8 mouse cellular contexts compared by ENCODE assay signal in genomic region chr7:105555571-105555970, GRCm38 (mm10). TPM values are rescaled to one million over a fixed set of nuclear protein-coding genes. Genes with fewer than 3 reads are reported as not detected.
DNase-seq lines count a peak whose midpoint lies in the region; ATAC-seq lines count a peak whose summit lies in the region.

No protein-coding gene starts in this region.

- no peak overlapping the region for H3K4me3 ChIP-seq in heart, embryonic 11.5 days (ENCODE audit: low read depth, low read length)
- H3K4me3 ChIP-seq in brown adipose tissue, adult 24 weeks (ENCODE audit: insufficient read depth, low read depth, low read length) = peak overlapping the region; percentile 76; the same call in 1 of the 2 replicates
- H3K4me3 ChIP-seq in embryonic facial prominence, embryonic 15.5 days (replicated peaks) = no peak overlapping the region
- 0 out of 2 replicates have a peak overlapping the region, but pooled peaks have one; percentile 67 for H3K4me3 ChIP-seq in limb, embryonic 12.5 days (replicated peaks)

- WGBS in heart, embryonic 11.5 days (ENCODE audit: insufficient replicate concordance) = 87% methylated on average over 10 of the region's 10 CpGs
- WGBS in embryonic facial prominence, embryonic 15.5 days = 86% methylated on average over 10 of the region's 10 CpGs
- 90% methylated on average over 10 of the region's 10 CpGs for WGBS in limb, embryonic 12.5 days

- H3K4me2 ChIP-seq in heart, embryonic 11.5 days = peak overlapping the region; percentile 68; the same call in 1 of the 2 replicates
- peak overlapping the region; percentile 77; the same call in 1 of the 2 replicates for H3K4me2 ChIP-seq in embryonic facial prominence, embryonic 15.5 days (replicated peaks)
- peak overlapping the region; percentile 74; the same call in 1 of the 2 replicates for H3K4me2 ChIP-seq in limb, embryonic 12.5 days

- no peak overlapping the region for H3K27ac ChIP-seq in heart, embryonic 11.5 days (ENCODE audit: low read depth, low read length)
- H3K27ac ChIP-seq in brown adipose tissue, adult 24 weeks (replicated peaks; ENCODE audit: low read depth, low read length) = no peak overlapping the region
- H3K27ac ChIP-seq in embryonic facial prominence, embryonic 15.5 days (replicated peaks) = no peak overlapping the region
- no peak overlapping the region for H3K27ac ChIP-seq in limb, embryonic 12.5 days

- ATAC-seq in heart, embryonic 11.5 days (replicated peaks; ENCODE audit: insufficient number of reproducible peaks, low FRiP score, low TSS enrichment) = no peak
- no peak for ATAC-seq in embryonic facial prominence, embryonic 15.5 days (ENCODE audit: insufficient number of reproducible peaks, low FRiP score, low TSS enrichment, low read depth)
- ATAC-seq in limb, embryonic 12.5 days (ENCODE audit: insufficient number of reproducible peaks, insufficient read depth, low FRiP score, low TSS enrichment, low read depth) = no peak
- no peak for ATAC-seq in erythroid progenitor cell, adult 5-6 weeks (replicated peaks; ENCODE audit: low FRiP score, poor library complexity, severe bottlenecking)

- H3K9ac ChIP-seq in heart, embryonic 11.5 days (ENCODE audit: low read depth, low read length) = no peak overlapping the region; the same call in 1 of the 2 replicates
- H3K9ac ChIP-seq in embryonic facial prominence, embryonic 15.5 days = no peak overlapping the region
- H3K9ac ChIP-seq in limb, embryonic 12.5 days (replicated peaks) = no peak overlapping the region

- peaks cover 7% of the 10 kb centered on the region for H3K36me3 ChIP-seq in heart, embryonic 11.5 days (ENCODE audit: control insufficient read depth, insufficient read depth, low read length)
- H3K36me3 ChIP-seq in embryonic facial prominence, embryonic 15.5 days = peaks cover 26% of the 10 kb centered on the region
- H3K36me3 ChIP-seq in limb, embryonic 12.5 days = peaks cover 34% of the 10 kb centered on the region

- no peak for DNase-seq in heart, adult 8-10 months (ENCODE audit: low spot score)
- DNase-seq in ovary, postnatal 10 days (ENCODE audit: low spot score) = no peak
- DNase-seq in layer of hippocampus, postnatal 10 days (ENCODE audit: low spot score in 2 of 2) = no peak

- no peaks in the 10 kb centered on the region for H3K9me3 ChIP-seq in heart, embryonic 11.5 days (replicated peaks; ENCODE audit: control insufficient read depth, low read length)
- H3K9me3 ChIP-seq in embryonic facial prominence, embryonic 15.5 days (replicated peaks) = no peaks in the 10 kb centered on the region
- H3K9me3 ChIP-seq in limb, embryonic 12.5 days = no peaks in the 10 kb centered on the region

- H3K27me3 ChIP-seq in heart, embryonic 11.5 days (ENCODE audit: control insufficient read depth, insufficient read depth, low read length) = no peaks in the 10 kb centered on the region
- H3K27me3 ChIP-seq in embryonic facial prominence, embryonic 15.5 days = no peaks in the 10 kb centered on the region
- H3K27me3 ChIP-seq in limb, embryonic 12.5 days = no peaks in the 10 kb centered on the region

- H3K4me1 ChIP-seq in heart, embryonic 11.5 days (ENCODE audit: control insufficient read depth, insufficient read depth, low read length) = peaks cover 11% of the 10 kb centered on the region
- H3K4me1 ChIP-seq in brown adipose tissue, adult 24 weeks (ENCODE audit: control insufficient read depth, insufficient read depth, insufficient read length, low read length) = 0 out of 2 replicates have a peak, but pooled peaks cover 10% of the 10 kb centered on the region
- H3K4me1 ChIP-seq in embryonic facial prominence, embryonic 15.5 days = peaks cover 24% of the 10 kb centered on the region
- peaks cover 14% of the 10 kb centered on the region for H3K4me1 ChIP-seq in limb, embryonic 12.5 days (replicated peaks)

RNA-seq across cellular contexts. Expression of gene Smpd1, which starts 1.4 kb away (rescaled TPM):
- 53.8 and 62.2 TPM in 2 replicates for polyA plus RNA-seq in heart, embryonic 11.5 days (2014; fragmentation: Nextera tagmentation; extraction: Ambion mirVana)
- total RNA-seq in heart, adult 8-10 months (2022) = 100 to 1,000 TPM; 168 to 182 (median 178) TPM
- 66.9 and 75.0 TPM in 2 replicates for polyA plus RNA-seq in brown adipose tissue, adult 24 weeks (2012; ENCODE audit: insufficient read depth, insufficient read length, missing spikeins)
- 54.6 and 58.9 TPM in 2 replicates for polyA plus RNA-seq in embryonic facial prominence, embryonic 15.5 days (2015; fragmentation: Nextera tagmentation; extraction: Ambion mirVana)
- 29.9 and 31.4 TPM in 2 replicates for polyA plus RNA-seq in limb, embryonic 12.5 days (2016; fragmentation: Nextera tagmentation; extraction: Ambion mirVana)
- 7.5 and 13.3 TPM in 2 replicates for total RNA-seq in erythroid progenitor cell, adult 5-6 weeks (2015; ENCODE audit: low replicate concordance)
- total RNA-seq in erythroid progenitor cell, adult 5-6 weeks (2017; ENCODE audit: low replicate concordance) = 9.5 and 13.1 TPM in 2 replicates
- total RNA-seq in layer of hippocampus, postnatal 10 days (2021) = 10 to 100 TPM; 87.0 to 89.8 TPM

RNA-seq across cellular contexts. Expression of gene Apbb1, which starts 25.9 kb away (rescaled TPM):
- polyA plus RNA-seq in heart, embryonic 11.5 days (2014; fragmentation: Nextera tagmentation; extraction: Ambion mirVana) = 43.5 and 49.7 TPM in 2 replicates
- total RNA-seq in heart, adult 8-10 months (2022) = 100 to 1,000 TPM; 118 to 143 (median 136) TPM
- 4.7 and 5.9 TPM in 2 replicates for polyA plus RNA-seq in brown adipose tissue, adult 24 weeks (2012; ENCODE audit: insufficient read depth, insufficient read length, missing spikeins)
- polyA plus RNA-seq in embryonic facial prominence, embryonic 15.5 days (2015; fragmentation: Nextera tagmentation; extraction: Ambion mirVana) = 53.1 and 63.4 TPM in 2 replicates
- 62.7 and 66.4 TPM in 2 replicates for polyA plus RNA-seq in limb, embryonic 12.5 days (2016; fragmentation: Nextera tagmentation; extraction: Ambion mirVana)
- total RNA-seq in erythroid progenitor cell, adult 5-6 weeks (2015; ENCODE audit: low replicate concordance) = not detected in 2 replicates
- total RNA-seq in erythroid progenitor cell, adult 5-6 weeks (2017; ENCODE audit: low replicate concordance) = 7.3 TPM in 1 of 2 replicates, not detected in the other
- 100 to 1,000 TPM; 350 to 357 TPM for total RNA-seq in layer of hippocampus, postnatal 10 days (2021)

RNA-seq across cellular contexts. Expression of gene Hpx, which starts 44.4 kb away (rescaled TPM):
- 0.76 and 1.4 TPM in 2 replicates for polyA plus RNA-seq in heart, embryonic 11.5 days (2014; fragmentation: Nextera tagmentation; extraction: Ambion mirVana)
- total RNA-seq in heart, adult 8-10 months (2022) = under 1 TPM in 1 of 4 experiments, not detected in 3; 0.28 TPM
- 2.8 TPM in 1 of 2 replicates, not detected in the other for polyA plus RNA-seq in brown adipose tissue, adult 24 weeks (2012; ENCODE audit: insufficient read depth, insufficient read length, missing spikeins)
- 0.32 and 0.33 TPM in 2 replicates for polyA plus RNA-seq in embryonic facial prominence, embryonic 15.5 days (2015; fragmentation: Nextera tagmentation; extraction: Ambion mirVana)
- 0.23 and 0.37 TPM in 2 replicates for polyA plus RNA-seq in limb, embryonic 12.5 days (2016; fragmentation: Nextera tagmentation; extraction: Ambion mirVana)
- total RNA-seq in erythroid progenitor cell, adult 5-6 weeks (2015; ENCODE audit: low replicate concordance) = not detected in 2 replicates
- not detected in 2 replicates for total RNA-seq in erythroid progenitor cell, adult 5-6 weeks (2017; ENCODE audit: low replicate concordance)
- not detected for total RNA-seq in layer of hippocampus, postnatal 10 days (2021)

Comparison
In these comparisons a context has a peak if more than half of its experiments do, and no peak if none do; other contexts are left out.
1. H3K4me3 ChIP-seq: peak in brown adipose tissue, adult 24 weeks (single experiment) and limb, embryonic 12.5 days (single experiment); none in heart, embryonic 11.5 days (single experiment) and embryonic facial prominence, embryonic 15.5 days (single experiment).
2. Peak in every context shown above with its lines, with median percentiles within 50 percentile points of each other: H3K4me2 ChIP-seq.